Mouse (Mus musculus): ENCODE data around the gene Adad1.
A peak's percentile ranks its signal among the peaks of the same experiment; 100 is the strongest.

The Adad1 gene

GRCm38 (mm10) chr3:37146406-37146805 is 83.1 kb downstream of the Adad1 start:
- H3K36me3 ChIP-seq (ENCODE audit: control insufficient read depth, insufficient read depth, low read length, poor library complexity, severe bottlenecking): no peaks in the 10 kb centered on the region
- no peaks in the 10 kb centered on the region for H3K27me3 ChIP-seq (ENCODE audit: control insufficient read depth, insufficient read depth, low read length, poor library complexity, severe bottlenecking)
- DNase-seq (ENCODE audit: low read depth, low spot score): no peak

GRCm38 (mm10) chr3:37146810-37147209 is 83.5 kb downstream of the Adad1 start:
- no peaks in the 10 kb centered on the region for H3K27me3 ChIP-seq (ENCODE audit: control insufficient read depth, insufficient read depth, low read length, poor library complexity, severe bottlenecking)
- no peaks in the 10 kb centered on the region for H3K36me3 ChIP-seq (ENCODE audit: control insufficient read depth, insufficient read depth, low read length, poor library complexity, severe bottlenecking)
- no peak for DNase-seq (ENCODE audit: low read depth, low spot score)

GRCm38 (mm10) chr3:37152274-37152673 is 88.9 kb downstream of the Adad1 start:
- Histone ChIP-seq H3K27me3 (ENCODE audit: control insufficient read depth, insufficient read depth, low read length, poor library complexity, severe bottlenecking) (no peaks in the 10 kb centered on the region), H3K36me3 (ENCODE audit: control insufficient read depth, insufficient read depth, low read length, poor library complexity, severe bottlenecking) (no peaks in the 10 kb centered on the region)
- DNase-seq (ENCODE audit: low read depth, low spot score): peak; percentile 63

GRCm38 (mm10) chr3:37153004-37153403 is 89.7 kb downstream of the Adad1 start:
- peak; percentile 23 for DNase-seq (ENCODE audit: low read depth, low spot score)
- Histone ChIP-seq H3K27me3 (ENCODE audit: control insufficient read depth, insufficient read depth, low read length, poor library complexity, severe bottlenecking) (no peaks in the 10 kb centered on the region), H3K36me3 (ENCODE audit: control insufficient read depth, insufficient read depth, low read length, poor library complexity, severe bottlenecking) (no peaks in the 10 kb centered on the region)

GRCm38 (mm10) chr3:37154396-37154795 is 91.1 kb downstream of the Adad1 start:
- Histone ChIP-seq H3K36me3 (ENCODE audit: control insufficient read depth, insufficient read depth, low read length, poor library complexity, severe bottlenecking) (no peaks in the 10 kb centered on the region), H3K27me3 (ENCODE audit: control insufficient read depth, insufficient read depth, low read length, poor library complexity, severe bottlenecking) (no peaks in the 10 kb centered on the region)
- no peak for DNase-seq (ENCODE audit: low read depth, low spot score)

GRCm38 (mm10) chr3:37157082-37157481 is 93.8 kb downstream of the Adad1 start:
- Histone ChIP-seq H3K36me3 (ENCODE audit: control insufficient read depth, insufficient read depth, low read length, poor library complexity, severe bottlenecking) (no peaks in the 10 kb centered on the region), H3K27me3 (ENCODE audit: control insufficient read depth, insufficient read depth, low read length, poor library complexity, severe bottlenecking) (no peaks in the 10 kb centered on the region)
- DNase-seq (ENCODE audit: low read depth, low spot score): no peak

- no peaks in the 10 kb centered on the region for H3K36me3 ChIP-seq (ENCODE audit: control insufficient read depth, insufficient read depth, low read length, poor library complexity, severe bottlenecking)
- DNase-seq (ENCODE audit: low read depth, low spot score): no peak
- no peaks in the 10 kb centered on the region for H3K27me3 ChIP-seq (ENCODE audit: control insufficient read depth, insufficient read depth, low read length, poor library complexity, severe bottlenecking)
Measured at GRCm38 (mm10) chr3:37158246-37158645, 94.9 kb downstream of the Adad1 start.

- no peak for DNase-seq (ENCODE audit: low read depth, low spot score)
- Histone ChIP-seq H3K36me3 (ENCODE audit: control insufficient read depth, insufficient read depth, low read length, poor library complexity, severe bottlenecking) (no peaks in the 10 kb centered on the region), H3K27me3 (ENCODE audit: control insufficient read depth, insufficient read depth, low read length, poor library complexity, severe bottlenecking) (no peaks in the 10 kb centered on the region)
Measured at GRCm38 (mm10) chr3:37161096-37161495, 97.8 kb downstream of the Adad1 start.

GRCm38 (mm10) chr3:37169283-37169682 is 106.0 kb downstream of the Adad1 start:
- no peak for DNase-seq (ENCODE audit: low read depth, low spot score)
- Histone ChIP-seq H3K36me3 (ENCODE audit: control insufficient read depth, insufficient read depth, low read length, poor library complexity, severe bottlenecking) (no peaks in the 10 kb centered on the region), H3K27me3 (ENCODE audit: control insufficient read depth, insufficient read depth, low read length, poor library complexity, severe bottlenecking) (no peaks in the 10 kb centered on the region)
